Mouse (Mus musculus): ENCODE data around the gene Agps. TPM values are rescaled to one million over a fixed set of nuclear protein-coding genes. Genes with fewer than 3 reads are reported as not detected.
"Not testable (repeated sequence)": the region's sequence is repeated elsewhere in the genome, so short reads cannot be mapped to it uniquely, and the experiment has no call there.

The Agps gene
- total RNA-seq, 2 experiments from 2014 or later: 51.9 to 59.1 TPM

DNA sequence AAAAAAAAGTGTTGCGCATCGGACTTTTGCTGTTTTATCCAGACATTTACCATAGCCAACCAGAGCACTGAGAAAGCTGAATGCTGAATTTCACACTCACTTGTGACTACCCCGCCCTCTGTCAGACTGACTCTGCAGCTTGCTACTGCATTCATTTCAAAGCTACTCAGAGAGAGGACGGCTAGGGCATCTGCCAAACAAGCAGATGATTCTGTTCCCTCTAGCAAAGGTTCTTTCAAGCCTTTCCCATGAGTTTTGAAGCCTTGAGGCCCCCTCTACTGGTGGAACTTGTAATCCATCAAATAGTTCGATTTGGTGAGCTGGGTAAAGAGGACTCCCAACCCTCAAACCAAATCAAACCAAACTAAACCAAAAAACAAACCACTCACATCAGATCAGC, 133.0 kb downstream of the Agps start:
- intact Hi-C loops (cut with DNase I): loop anchor here (5.0 to 10.0 kb wide), 3 partner anchors 83 to 358 kb away; no protein-coding TSS in a partner anchor

DNA sequence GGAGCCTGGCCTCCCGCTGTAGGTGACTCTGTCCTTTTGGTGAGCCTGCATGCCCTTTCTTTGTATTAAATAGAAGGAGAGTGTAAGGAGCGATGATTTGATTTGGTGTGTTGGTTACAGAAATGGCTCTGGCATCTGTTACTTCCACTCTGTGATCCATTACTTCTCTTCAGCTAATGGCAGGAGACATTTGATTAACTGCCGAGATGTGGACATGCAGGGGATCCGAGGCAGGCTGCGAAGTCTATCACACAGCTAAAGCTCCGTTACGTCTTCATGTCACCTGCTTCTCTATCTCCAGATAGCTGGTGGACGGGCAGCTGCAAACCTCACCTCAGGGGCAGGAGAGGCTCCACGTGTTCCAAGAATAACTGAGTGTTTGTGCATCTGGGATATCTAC, 142.2 kb downstream of the Agps start:
- intact Hi-C loops (cut with DNase I): no loop called here
- DNase-seq: no peak

More for the DNA sequence above, 133.0 kb downstream of the Agps start:
- DNase-seq: peak; percentile 70

DNA sequence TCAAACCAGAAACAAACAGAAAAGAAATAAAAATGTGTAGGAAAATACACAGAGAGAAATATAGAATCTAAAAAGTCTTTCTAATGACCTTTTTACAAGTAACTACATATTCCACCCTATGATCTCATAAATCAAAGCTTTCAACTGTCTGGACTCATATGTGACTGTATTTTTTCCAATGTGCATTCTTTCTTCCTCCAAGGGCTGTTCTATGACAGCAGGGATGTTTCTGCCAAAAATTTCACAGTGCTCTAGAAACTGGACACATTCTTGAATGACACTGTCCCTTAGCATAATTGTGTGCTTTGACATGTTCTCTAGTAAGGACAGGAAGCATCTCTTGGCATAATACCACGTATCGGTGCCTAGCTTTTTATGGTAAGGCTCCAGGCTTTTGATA, 144.1 kb downstream of the Agps start:
- DNase-seq; intact Hi-C loops (cut with DNase I): not testable (repeated sequence)

DNA sequence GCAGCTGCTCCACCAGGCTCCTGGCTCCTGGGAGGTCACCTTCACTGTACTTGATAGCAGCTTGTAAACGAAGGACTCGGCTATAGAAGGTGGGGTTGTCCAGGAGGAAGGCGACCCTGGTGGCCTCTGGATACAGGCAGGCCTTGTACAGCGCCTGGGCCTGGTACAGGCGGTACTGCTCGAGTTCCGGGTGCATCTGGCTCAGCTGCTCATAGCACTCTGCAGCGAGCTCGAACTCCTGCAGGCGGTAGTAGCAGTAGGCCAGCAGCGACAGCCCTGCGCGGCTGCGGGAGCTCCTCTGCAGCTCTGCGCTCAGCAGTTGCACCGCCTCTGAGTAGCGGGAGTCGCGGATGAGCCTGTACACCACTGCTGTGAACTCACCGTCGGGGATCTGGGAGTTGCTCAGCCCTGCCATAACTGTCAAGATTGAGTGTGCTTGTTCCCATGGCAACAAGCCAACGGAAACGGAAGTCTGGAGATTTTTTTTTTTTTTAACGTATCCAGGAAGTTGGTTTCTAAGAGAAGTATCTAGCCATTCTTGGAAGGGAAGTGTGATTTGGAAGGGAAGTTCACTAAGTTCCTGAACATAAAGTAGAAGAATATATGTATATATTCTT, 145.9 kb downstream of the Agps start, which contains the start of gene Ttc30a2:
Gene Ttc30a2 (minus strand): TSS at position 419 of the 617 bp plus-strand sequence.
- DNase-seq; intact Hi-C loops (cut with DNase I): not testable (repeated sequence)

Other genes with a start within 250 kb of the Agps start
- gene Hnrnpa3, start 172.9 kb upstream of the Agps start, total RNA-seq (2021): 100 to 1,000 TPM; 456 to 465 TPM
- gene Nfe2l2, start 127.5 kb upstream of the Agps start, total RNA-seq (2021): 1 to 10 TPM; 8.8 to 9.2 TPM
- 10 to 100 TPM; 13.6 to 14.4 TPM for gene Ttc30b, start 106.4 kb downstream of the Agps start, total RNA-seq (2021)
- under 1 TPM; 0.66 to 0.81 TPM for gene Ttc30a2, start 146.0 kb downstream of the Agps start, total RNA-seq (2021)
- 1 to 10 TPM; 3.7 to 4.4 TPM for gene Ttc30a1, start 149.8 kb downstream of the Agps start, total RNA-seq (2021)